Mouse (Mus musculus): ENCODE data around the gene Heca.

- TF ChIP-seq POLR2A (IDR thresholded peaks at IDR 0.05; ENCODE audit: borderline replicate concordance, extremely low read depth, insufficient read depth, insufficient read length, poor library complexity, severe bottlenecking): no peak
- TF ChIP-seq CTCF (IDR thresholded peaks at IDR 0.05; ENCODE audit: borderline replicate concordance, extremely low read depth, insufficient read depth, insufficient read length): no peak
Measured at GRCm38 (mm10) chr10:17836275-17836674, 111.6 kb downstream of the Heca start.

All from brain, embryonic 14.5 days (tissue).